ENCODE assay signal across 7 mouse cellular contexts in genomic region chr1:72211701-72212699, GRCm38 (mm10). TPM values are rescaled to one million over a fixed set of nuclear protein-coding genes. Genes with fewer than 3 reads are reported as not detected.
DNase-seq lines count a peak whose midpoint lies in the region; ATAC-seq and TF ChIP-seq lines count a peak whose summit lies in the region.

Gene Mreg, minus strand, starts transcription at chr1:72212307.

- peak within 1 kb of the TSS; percentile 73 for H3K9ac ChIP-seq in hindbrain, postnatal 0 days (replicated peaks; ENCODE audit: low read length)
- peak within 1 kb of the TSS; percentile 77 for H3K9ac ChIP-seq in midbrain, embryonic 11.5 days (ENCODE audit: low read length)

- DNase-seq in ZHBTc4 (ENCODE audit: low read depth, low spot score) = peak; percentile 90
- peak; percentile 68 to 77 for DNase-seq in cerebellum, postnatal 14 days
- peak; percentile 67 for DNase-seq in gastrocnemius, postnatal 10 days
- DNase-seq in hindbrain, postnatal 0 days (ENCODE audit: low spot score) = peak; percentile 82
- peak; percentile 76 for DNase-seq in limb, embryonic 10.5 days (ENCODE audit: low spot score)
- DNase-seq in midbrain, embryonic 11.5 days (ENCODE audit: low spot score, missing footprints) = peak; percentile 95
- peak; percentile 59 for DNase-seq in right cerebral cortex, postnatal 4 days

- no peaks in the 10 kb centered on the region for H3K4me1 ChIP-seq in hindbrain, postnatal 0 days (ENCODE audit: insufficient read depth, low read length)
- peaks cover 19% of the 10 kb centered on the region for H3K4me1 ChIP-seq in limb, embryonic 10.5 days
- peaks cover 8% of the 10 kb centered on the region; the same call in 1 of the 2 replicates for H3K4me1 ChIP-seq in midbrain, embryonic 11.5 days (ENCODE audit: control insufficient read depth, insufficient read depth, low read length)

- H3K4me2 ChIP-seq in hindbrain, postnatal 0 days (ENCODE audit: low read depth, low read length) = peak within 1 kb of the TSS; percentile 98
- H3K4me2 ChIP-seq in midbrain, embryonic 11.5 days = peak within 1 kb of the TSS; percentile 97

- H3K27me3 ChIP-seq in hindbrain, postnatal 0 days (ENCODE audit: insufficient read depth, low read length) = no peaks in the 10 kb centered on the region
- peaks cover 14% of the 10 kb centered on the region for H3K27me3 ChIP-seq in limb, embryonic 10.5 days (ENCODE audit: low read depth, poor library complexity, severe bottlenecking)
- H3K27me3 ChIP-seq in midbrain, embryonic 11.5 days (ENCODE audit: control insufficient read depth, insufficient read depth, low read length) = peaks cover 7% of the 10 kb centered on the region

- WGBS in hindbrain, postnatal 0 days = under 1% methylated on average over 88 of the region's 89 CpGs
- under 1% methylated on average over 89 of the region's 89 CpGs for WGBS in limb, embryonic 10.5 days
- under 1% methylated on average over 89 of the region's 89 CpGs for WGBS in midbrain, embryonic 11.5 days

- H3K9me3 ChIP-seq in hindbrain, postnatal 0 days (ENCODE audit: low read length) = no peaks in the 10 kb centered on the region
- no peaks in the 10 kb centered on the region for H3K9me3 ChIP-seq in limb, embryonic 10.5 days (replicated peaks)
- no peaks in the 10 kb centered on the region for H3K9me3 ChIP-seq in midbrain, embryonic 11.5 days (ENCODE audit: control insufficient read depth, low read length)

- no peak; the same call in 1 of the 2 replicates for TF ChIP-seq CTCF in hindbrain, postnatal 0 days (IDR thresholded peaks at IDR 0.05; ENCODE audit: low read depth)

- H3K36me3 ChIP-seq in hindbrain, postnatal 0 days (ENCODE audit: insufficient read depth, low read length) = no peaks in the 10 kb centered on the region
- no peaks in the 10 kb centered on the region for H3K36me3 ChIP-seq in limb, embryonic 10.5 days
- H3K36me3 ChIP-seq in midbrain, embryonic 11.5 days (ENCODE audit: control insufficient read depth, insufficient read depth, low read length) = no peaks in the 10 kb centered on the region

- peak within 1 kb of the TSS; percentile 78 for H3K4me3 ChIP-seq in hindbrain, postnatal 0 days (ENCODE audit: low read length)
- H3K4me3 ChIP-seq in limb, embryonic 10.5 days = peak within 1 kb of the TSS; percentile 82
- H3K4me3 ChIP-seq in midbrain, embryonic 11.5 days (ENCODE audit: low read depth, low read length) = peak within 1 kb of the TSS; percentile 71

- peak; percentile 79 for ATAC-seq in hindbrain, postnatal 0 days
- ATAC-seq in midbrain, embryonic 11.5 days (ENCODE audit: low FRiP score) = peak; percentile 87

- H3K27ac ChIP-seq in hindbrain, postnatal 0 days = peak within 1 kb of the TSS; percentile 2; the same call in 1 of the 2 replicates
- peak within 1 kb of the TSS; percentile 86 for H3K27ac ChIP-seq in limb, embryonic 10.5 days
- no peak within 1 kb of the TSS for H3K27ac ChIP-seq in midbrain, embryonic 11.5 days (ENCODE audit: low read depth, low read length)

RNA-seq across cellular contexts. Expression of gene Mreg, which starts in this region (rescaled TPM):
- total RNA-seq in gastrocnemius, postnatal 10 days (2021) = 10 to 100 TPM; 31.3 to 31.8 TPM
- 2.1 and 2.7 TPM in 2 replicates for total RNA-seq in hindbrain, postnatal 0 days (2014; rRNA removed)
- 3.9 and 4.4 TPM in 2 replicates for polyA plus RNA-seq in hindbrain, postnatal 0 days (2015; fragmentation: Nextera tagmentation; extraction: Ambion mirVana)
- polyA plus RNA-seq in limb, embryonic 10.5 days (2016; fragmentation: Nextera tagmentation; extraction: Ambion mirVana) = 3.1 and 4.4 TPM in 2 replicates
- polyA plus RNA-seq in midbrain, embryonic 11.5 days (2014; fragmentation: Nextera tagmentation; extraction: Ambion mirVana) = 5.5 and 6.3 TPM in 2 replicates
